Mouse (Mus musculus): ENCODE data around the gene Atp6v1a.

DNA sequence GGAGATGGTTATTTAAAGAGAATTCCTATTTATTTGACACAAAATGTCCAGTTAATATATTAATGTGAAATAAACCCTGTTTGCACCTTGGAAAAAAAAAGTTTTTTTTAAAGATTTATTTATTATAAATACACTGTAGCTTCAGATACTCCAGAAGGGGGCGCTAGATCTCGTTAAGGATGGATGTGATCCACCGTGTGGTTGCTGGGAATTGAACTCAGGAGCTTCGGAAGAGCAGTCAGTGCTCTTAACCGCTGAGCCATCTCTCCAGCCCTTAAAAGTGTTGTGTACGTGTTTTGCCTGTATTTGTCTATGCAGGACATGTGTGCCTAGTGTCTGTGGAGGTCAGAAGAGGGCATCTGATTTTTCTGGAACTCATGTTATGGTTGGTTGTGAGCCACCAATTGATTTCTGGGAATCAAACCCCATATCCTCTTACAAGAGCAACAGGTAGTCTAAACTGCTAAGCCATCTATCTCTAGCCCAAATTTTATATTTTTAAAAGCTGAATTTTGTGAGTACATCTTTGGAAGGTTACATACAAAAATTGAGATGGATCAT is 15.1 kb upstream of the Atp6v1a start:
- TF ChIP-seq CTCF (IDR thresholded peaks at IDR 0.05; ENCODE audit: extremely low read depth, insufficient read depth, insufficient read length, insufficient replicate concordance) (no peak), POLR2A (IDR thresholded peaks at IDR 0.05; ENCODE audit: low read depth, low read length) (no peak)

Data from spleen, adult 2 months (tissue).